Mouse (Mus musculus): ENCODE data around the gene Rhof. TPM values are rescaled to one million over a fixed set of nuclear protein-coding genes. Genes with fewer than 3 reads are reported as not detected.

Gene Rhof
- total RNA-seq, 2 experiments from 2014 or later = 1.1 TPM; not detected in 1

DNA sequence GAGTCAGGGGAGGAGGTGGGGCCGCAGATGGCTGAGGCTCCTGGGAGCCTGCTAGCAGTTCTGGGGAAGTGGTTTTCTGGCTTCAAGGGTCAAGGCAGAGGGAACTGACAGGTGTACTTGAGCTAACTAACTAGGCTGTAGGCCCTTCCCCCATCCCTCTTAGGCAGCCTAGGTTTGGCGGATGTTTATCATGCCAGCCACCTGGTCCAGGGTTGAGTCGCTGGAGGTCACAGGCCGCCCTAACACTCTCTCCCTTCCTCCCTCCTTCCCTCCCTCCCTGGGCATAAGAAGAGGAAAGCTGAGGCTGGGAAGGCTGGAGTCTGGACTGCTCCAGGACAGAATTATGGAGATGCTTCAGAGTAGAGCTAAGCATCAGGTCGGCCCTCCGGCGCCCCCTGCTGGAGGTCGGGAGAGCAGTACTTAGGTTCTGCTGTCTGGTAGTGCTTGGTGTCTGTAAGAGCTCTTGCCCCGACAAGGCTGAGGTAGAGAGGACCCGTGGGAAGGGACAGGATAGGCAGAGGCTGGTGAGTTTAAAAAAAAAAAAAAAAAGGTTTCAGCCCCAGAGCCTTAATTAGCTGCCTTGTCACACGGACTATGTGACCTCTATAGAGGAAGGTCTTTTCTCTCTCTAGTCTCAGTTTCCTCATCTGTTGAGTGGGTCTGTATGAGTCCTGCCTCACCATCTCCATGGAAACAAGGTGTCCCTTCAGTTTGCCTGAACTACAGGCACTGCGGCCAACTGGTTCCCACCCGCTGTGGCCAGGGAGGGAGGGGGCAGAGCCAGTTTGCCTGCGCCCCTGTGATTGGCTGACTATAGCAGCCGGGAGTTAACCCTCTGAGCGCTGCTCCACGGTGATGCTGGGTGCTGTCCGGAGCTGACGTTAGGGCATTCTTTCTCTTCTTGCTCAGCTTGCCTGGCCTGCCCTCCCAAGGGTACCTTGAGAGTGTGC is 17.2 kb upstream of the Rhof start:
- peak; percentile 71 for ATAC-seq (replicated peaks; ENCODE audit: low FRiP score, low TSS enrichment, poor library complexity, severe bottlenecking)

DNA sequence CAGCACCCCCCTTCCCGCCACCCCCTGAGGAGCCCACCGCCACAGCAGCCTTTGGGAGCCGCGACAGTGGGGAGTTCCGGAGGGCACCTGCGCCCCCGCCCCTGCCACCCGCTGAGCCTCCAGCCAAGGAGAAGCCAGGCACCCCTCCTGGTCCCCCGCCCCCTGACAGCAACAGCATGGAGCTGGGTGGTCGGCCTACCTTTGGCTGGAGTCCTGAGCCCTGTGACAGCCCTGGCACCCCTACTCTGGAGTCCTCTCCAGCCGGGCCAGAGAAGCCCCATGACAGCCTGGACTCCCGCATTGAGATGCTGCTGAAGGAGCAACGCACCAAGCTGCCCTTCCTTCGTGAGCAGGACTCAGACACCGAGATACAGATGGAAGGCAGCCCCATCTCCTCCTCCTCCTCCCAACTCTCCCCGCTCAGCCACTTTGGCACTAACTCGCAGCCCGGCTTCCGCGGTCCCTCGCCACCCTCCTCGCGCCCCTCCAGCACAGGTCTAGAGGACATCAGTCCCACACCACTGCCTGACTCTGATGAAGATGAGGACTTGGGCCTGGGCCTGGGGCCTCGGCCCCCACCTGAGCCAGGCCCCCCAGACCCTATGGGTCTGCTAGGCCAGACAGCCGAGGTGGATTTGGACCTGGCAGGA is 15.7 kb upstream of the Rhof start:
- ATAC-seq (replicated peaks; ENCODE audit: low FRiP score, low TSS enrichment, poor library complexity, severe bottlenecking) = no peak

DNA sequence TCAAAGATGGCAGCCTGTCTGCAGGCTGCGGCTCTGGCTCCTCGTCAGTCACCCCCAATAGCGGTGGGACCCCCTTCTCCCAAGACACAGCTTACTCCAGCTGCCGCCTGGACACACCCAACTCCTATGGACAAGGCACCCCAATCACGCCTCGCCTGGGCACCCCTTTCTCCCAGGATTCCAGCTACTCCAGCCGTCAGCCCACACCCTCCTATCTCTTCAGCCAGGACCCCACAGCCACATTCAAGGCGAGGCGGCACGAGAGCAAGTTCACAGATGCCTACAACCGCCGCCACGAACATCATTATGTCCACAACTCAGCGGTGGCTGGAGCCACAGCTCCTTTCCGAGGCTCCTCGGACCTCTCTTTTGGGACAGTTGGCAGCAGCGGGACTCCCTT is 15.1 kb upstream of the Rhof start:
- no peak for ATAC-seq (replicated peaks; ENCODE audit: low FRiP score, low TSS enrichment, poor library complexity, severe bottlenecking)

DNA sequence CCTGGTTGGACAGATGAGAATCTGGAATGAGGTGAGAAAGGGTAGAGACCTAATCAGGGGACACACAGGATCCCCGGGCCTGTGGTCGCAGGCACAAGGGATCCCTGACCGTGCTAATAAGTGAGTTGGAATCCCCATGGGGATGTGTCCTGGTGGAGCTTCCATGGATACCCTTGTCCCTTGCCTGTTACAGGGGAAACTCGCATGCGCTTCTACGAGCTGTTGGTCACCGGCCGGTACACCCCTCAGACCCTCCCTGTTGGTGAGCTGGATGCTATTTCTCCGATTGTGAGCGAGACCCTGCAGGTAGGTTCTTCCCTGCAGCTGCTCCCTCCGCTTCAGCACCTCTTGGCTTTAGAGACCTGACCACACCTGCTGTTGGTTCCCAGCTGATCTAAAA is 13.9 kb upstream of the Rhof start:
- no peak for ATAC-seq (replicated peaks; ENCODE audit: low FRiP score, low TSS enrichment, poor library complexity, severe bottlenecking)

DNA sequence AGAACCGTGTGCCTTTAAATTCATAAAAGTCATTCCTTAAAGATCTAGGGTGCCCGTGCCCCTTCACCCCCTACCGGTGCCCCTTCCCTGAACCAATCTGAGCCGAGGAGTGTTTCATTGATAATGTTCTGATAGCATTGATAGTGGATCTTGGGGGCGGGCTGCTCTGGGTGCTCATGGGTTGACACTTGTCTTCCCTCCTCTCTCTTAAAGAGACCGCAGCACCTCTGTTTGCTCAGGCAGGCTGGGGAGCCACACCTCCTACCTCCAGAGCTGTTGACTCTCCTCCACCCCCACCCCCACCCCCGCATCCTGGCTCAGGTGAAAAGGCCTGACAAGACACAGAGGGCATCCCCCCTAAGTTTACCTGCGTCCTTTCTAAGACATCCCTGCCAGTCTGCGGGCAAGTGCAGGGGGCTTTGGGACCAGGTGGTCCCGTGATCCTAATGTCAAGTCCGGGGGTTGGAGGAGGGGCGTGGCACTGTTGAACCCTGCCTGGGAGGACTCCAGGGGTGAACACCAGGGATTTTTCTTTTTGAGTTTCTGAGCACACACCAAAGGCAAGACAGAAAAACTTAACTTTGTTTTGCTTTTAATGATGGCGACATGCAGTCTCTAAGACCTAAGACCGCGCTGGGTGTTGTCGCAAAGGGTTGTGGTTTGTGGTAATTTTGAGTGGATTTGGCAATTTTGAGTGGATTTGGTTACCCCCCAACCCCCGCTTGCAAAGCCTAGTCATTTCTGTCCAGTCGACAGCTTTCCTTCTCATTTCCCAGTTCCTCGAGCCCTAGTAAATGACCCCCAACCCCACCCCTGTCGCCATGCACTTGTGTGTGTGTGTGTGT is 12.5 kb upstream of the Rhof start:
- ATAC-seq (replicated peaks; ENCODE audit: low FRiP score, low TSS enrichment, poor library complexity, severe bottlenecking) = no peak

DNA sequence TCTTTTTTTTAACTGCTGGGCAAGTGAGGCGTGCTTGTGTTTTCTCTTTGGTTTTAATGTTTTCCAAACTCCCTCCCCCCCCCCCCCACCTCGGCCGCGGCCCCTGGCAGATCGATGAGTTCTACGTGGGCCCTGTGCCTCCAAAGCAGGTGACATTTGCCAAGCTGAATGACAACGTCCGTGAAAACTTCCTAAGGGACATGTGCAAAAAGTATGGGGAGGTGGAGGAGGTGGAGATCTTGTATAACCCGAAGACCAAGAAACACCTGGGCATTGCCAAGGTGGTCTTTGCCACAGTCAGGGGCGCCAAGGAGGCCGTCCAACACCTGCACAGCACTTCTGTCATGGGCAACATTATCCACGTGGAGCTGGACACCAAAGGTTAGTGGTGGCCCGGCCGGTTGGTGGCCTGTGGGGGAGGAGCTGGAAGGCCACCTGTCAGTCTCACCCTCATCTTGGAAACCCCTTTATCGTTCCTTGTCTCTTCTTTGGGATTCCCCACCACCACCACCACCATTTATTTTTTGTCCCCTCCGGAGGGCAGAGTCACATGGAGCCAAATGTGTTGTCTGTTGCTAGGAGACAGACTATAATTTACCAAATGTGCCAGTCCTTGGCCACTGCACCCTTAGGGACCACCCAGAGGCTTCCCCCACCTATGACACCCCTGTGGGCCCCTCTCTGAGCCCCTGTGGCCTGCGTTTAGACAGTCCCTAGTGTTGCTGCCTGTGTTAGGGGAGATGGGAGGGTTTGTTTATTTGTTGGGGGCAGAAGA is 11.7 kb upstream of the Rhof start:
- no peak for ATAC-seq (replicated peaks; ENCODE audit: low FRiP score, low TSS enrichment, poor library complexity, severe bottlenecking)

DNA sequence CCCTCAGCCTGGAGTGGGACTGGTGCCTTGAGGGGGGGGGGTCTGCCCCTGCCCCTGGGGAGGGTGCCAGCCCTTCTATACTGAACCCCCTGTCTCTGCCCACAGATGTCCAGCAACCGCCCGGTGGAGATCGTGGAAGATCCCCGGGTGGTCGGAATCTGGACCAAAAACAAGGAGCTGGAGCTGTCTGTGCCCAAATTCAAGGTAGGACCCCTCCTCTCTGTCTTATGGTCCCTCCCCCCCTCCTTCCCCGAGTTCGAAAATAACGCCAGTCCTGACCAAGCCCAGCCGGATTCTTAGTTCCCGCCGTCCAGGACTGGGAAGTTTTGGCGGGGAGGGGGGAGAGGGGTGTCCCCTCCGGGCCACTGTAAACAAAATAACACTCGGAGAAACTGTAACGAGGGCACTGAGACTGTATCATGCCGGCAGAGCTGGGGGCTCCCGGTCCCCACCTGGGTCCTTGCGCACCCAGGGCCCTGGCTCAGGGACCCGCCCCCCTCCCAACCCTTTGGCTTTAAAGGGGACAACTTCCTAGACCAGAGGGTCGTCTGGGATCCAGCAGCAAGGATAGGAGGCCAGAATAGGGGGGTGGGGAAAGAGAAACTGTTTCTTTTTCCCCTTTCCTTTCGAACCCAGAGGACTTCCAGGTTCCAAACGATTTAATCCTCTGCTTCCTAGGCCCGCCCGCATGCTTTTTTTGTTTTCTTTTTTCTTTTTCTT is 10.9 kb upstream of the Rhof start:
- ATAC-seq (replicated peaks; ENCODE audit: low FRiP score, low TSS enrichment, poor library complexity, severe bottlenecking) = no peak

DNA sequence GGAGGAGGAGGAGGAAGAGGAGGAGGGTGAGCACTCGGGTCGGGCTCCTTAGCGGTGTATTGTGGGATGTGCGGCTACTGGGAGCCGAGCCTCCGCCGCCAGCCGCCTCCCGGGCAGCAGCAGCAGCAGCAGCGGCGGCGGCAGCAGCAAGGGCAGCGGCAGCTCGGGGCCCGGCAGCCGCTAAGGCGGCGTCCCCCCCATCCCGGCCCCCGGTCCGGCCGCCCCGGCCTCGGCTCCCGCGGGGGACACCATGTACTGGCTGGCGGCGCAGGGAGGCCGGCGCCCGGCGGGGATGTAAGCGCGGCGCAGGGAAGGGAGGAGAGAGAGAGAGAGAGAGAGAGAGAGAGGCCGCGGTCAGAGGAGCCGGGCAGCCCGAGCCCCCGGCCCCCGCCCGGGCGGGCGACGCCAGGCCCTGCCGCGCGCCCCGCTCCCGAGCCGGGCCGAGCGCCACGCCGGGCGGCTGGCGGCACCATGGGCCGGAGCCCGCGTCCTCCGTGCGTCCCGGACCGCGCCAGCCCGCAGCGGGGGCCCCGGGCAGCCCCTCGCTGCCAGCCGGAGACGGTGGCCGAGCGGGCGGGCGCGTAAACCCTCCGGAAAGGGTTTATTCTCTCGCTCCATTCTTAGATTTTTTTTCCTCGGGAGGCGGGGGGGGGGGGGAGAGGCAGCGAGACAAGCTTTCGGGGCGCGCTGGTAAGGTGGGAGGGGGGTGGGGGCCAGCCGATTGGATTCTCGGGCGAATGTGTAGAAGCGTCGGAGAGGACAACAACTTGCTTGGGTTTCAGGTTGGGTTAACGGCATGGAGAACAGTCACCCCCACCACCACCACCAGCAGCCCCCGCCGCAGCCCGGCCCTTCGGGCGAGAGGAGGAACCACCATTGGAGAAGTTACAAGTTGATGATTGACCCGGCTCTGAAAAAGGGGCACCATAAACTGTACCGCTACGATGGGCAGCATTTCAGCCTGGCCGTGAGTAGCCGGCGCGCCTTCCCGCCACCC is 10.0 kb upstream of the Rhof start, which contains the start of gene Setd1b:
Gene Setd1b (plus strand): TSS at position 33 of the 997 bp plus-strand sequence.
- ATAC-seq (replicated peaks; ENCODE audit: low FRiP score, low TSS enrichment, poor library complexity, severe bottlenecking) = no peak

DNA sequence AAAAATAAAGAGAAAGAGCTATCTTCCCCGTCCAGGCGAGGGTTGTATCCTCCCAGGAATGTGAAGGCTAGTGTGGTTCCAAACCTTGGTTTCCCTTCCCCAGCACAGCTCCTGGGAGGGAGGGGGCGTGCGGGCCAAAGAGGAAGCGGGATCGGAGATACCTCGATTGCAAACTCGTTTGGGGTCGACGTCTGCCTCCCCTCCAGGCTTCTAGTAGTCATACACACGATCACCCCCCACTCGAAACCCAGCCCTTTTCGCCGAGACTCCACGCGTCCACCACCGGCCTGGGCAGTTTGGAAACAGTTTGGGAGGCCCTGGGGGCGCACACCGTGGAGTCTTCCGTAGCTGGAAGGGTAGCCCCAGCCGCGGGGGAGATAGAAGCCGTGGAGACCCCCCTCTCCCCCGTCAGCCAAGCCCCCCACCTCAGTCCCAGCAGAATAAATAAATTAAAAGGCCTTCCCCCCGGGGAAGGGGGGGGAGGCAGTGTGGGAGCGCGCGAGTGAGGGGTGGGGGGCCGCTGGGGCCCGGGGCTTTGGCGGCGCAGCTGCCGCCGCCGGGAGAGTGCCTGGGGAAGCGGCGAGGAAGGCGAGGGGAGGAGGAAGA is 9.2 kb upstream of the Rhof start:
- no peak for ATAC-seq (replicated peaks; ENCODE audit: low FRiP score, low TSS enrichment, poor library complexity, severe bottlenecking)

DNA sequence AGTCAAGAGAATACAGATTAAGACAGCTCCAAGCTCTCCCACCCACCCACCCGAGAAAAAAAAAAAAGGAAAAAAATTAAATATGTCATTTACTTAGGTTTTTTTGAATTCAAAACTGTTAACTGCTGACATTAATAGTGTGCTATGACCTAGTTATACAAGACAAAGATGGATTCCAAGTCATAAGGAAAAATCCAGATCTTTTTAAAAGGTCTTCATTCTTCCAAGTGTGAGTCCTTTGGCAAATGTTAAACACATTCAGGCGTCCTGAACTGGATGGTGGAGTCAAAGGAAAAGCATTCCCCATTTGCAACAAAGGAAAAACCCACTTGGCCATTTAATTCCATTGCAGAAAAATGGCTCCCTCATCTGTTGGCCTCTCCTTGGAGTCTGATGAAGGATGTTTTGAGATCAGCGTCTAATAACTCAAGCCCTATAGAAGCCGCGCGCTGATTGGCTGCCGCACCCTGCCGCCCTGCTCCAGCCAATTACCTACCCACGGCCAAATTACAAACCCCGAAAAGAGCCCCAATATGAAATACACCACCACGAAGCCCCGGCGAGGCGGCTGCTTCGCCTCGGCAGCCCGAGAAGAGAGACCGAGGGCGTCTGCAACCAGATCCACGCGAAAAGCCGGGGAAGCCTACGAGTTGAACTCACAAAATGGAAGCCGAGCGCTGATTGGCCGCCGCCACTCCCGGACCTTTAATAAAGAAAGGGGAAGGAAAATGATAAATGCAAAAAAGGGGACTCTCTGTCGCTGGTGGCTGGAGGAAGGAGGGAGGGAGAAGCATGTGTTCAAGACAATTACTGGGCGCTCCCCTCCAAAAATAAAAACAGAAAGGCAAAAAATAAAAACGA is 8.4 kb upstream of the Rhof start:
- ATAC-seq (replicated peaks; ENCODE audit: low FRiP score, low TSS enrichment, poor library complexity, severe bottlenecking) = peak; percentile 41

DNA sequence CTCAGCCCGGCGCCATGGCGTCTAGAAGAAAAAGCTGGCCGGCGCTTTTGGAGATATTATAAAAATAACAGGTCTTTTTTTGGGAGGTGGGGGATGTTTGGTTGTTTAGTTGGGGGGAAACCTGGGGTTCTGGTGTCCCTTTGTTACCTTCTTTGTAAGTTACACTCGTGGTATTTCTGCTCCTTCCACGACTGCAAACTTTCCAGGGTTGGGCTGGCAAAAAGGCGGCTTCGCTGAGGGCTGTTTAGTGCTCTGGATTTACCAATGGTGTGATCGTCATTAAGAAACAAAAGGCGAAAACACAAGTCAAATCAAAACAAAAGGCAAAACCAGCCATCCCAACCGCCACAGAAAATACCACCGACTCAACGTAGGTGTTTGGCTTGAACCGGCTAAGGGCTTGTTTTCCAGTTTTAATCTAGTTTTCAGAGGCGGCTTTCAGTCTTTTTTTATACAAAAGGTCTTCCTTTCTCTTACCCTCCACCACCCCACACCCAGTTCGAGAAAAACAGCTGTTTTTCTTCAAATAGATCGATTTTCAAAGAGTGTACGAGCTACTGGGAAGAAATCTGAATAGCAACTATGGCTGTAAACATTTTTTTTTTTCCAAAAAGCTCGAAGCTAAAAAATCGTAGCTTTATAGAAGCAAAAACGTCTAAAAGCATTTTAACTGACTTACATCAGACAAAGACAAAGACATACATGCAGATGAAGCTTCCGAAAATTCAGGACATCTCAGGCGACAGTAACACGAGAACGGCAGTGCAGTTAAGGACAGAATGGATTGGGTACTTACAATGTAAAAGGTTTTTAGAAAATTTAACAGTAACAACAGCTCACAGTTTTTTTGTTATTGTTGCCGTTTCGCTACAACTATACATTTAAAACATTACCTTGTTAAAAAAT is 7.5 kb upstream of the Rhof start:
- ATAC-seq (replicated peaks; ENCODE audit: low FRiP score, low TSS enrichment, poor library complexity, severe bottlenecking) = no peak

DNA sequence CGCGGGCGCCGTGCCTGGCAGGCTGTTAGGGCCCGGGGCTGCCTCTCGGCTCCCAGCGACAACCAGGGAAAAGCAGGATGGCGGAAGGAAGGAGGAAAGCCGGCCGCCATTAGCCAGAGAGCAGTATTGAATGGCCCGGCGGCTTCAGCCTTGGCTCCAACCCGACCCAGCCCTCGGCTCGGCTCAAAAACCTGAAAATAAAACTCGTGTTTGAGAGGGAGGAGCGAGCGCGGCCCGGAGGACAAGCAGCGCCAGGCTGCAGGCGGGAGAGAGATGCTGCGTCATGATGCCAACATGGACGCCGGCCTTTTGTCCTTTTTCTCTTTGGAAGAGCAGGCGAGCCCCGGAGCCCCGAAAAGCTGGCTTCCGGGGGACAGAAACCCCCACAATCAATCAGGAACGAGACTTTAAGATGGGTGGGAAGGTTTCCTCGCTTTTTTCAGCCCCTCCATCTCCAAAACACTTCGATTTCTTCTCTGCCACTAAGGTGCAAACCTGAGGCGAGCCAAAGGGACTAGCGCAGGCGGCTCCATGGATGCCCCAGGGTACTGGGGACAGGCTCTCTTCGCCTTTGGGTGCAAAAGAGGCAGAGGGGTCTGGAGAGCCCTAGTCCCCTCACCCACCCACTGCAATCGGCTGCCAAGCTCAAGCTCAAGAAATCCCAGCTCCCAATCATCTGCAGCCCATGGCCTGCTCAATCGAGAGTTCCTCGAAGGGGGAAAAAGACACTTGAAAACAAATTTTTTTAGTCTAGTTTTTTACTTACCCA is 6.6 kb upstream of the Rhof start:
- ATAC-seq (replicated peaks; ENCODE audit: low FRiP score, low TSS enrichment, poor library complexity, severe bottlenecking) = no peak

DNA sequence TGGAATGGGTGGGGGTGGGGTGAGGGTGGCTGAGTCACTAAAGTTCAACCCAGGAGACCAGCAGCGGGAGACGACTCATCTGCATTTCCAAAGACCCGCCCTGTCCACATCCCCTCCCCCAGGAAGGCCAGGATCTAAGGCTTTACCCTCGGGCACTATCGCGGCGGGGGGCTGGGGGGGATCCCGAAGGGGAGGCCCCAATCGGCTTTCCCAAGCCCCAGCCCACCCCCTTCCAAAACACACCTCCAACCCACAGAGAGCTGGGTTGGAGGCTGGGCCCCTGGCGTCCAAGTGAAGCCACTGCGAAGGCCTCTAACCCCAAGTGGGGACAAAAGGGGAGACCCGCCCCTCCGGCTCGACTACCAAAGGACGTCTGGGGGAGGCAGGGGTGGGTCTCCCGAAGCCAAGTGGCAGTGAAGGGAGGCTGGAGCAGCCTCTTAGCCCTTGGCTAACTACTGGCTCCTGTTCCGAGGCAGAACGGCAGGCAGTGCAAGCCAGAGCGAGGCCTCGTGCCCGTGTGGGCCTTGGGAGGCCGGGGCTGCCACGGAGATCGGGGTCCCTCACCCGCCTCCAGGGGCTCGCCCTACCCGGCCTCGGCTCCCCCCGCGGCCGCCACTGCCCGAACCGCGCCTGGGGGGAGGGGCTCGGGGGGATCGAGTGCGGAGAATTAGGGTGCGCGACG is 5.9 kb upstream of the Rhof start:
- ATAC-seq (replicated peaks; ENCODE audit: low FRiP score, low TSS enrichment, poor library complexity, severe bottlenecking) = no peak

DNA sequence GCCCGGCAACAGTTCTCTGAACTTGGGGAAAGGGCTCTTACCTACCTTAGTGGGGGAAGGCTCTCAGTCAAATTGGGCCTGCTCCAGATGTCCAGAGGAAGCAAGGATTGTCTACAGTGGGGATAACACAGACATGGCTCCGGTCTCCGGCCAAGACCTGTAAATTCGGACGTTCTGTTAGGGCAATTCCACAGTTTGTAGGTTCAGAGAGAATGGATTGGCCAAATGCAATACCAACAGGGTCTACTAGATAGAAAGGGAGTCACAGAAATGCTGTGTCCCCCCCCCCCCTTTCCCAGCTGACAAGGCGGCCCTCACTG is 5.4 kb upstream of the Rhof start:
- no peak for ATAC-seq (replicated peaks; ENCODE audit: low FRiP score, low TSS enrichment, poor library complexity, severe bottlenecking)

Data from megakaryocyte-erythroid progenitor cell, adult 5-6 weeks (primary cell).